Mouse (Mus musculus) 3134 (cell line): Measurements from ENCODE around the gene Phactr2.

Source experiments
- DNase-seq: peaks from one replicate; pipeline ENCODE4 v3.0.0-alpha.2; 2011; ENCODE audit warnings: low spot score; ENCODE audit not compliant: insufficient read length; ENCODE audit errors: extremely low read depth

Gene Phactr2

GRCm38 (mm10) chr10:13412202-13412923 is 61.8 kb downstream of the Phactr2 start:
- DNase-seq, result no peak

- DNase-seq, result no peak
Observed at GRCm38 (mm10) chr10:13411056-13411455, 63.2 kb downstream of the Phactr2 start.

GRCm38 (mm10) chr10:13401971-13402370 is 72.2 kb downstream of the Phactr2 start:
- no peak for DNase-seq

DNA sequence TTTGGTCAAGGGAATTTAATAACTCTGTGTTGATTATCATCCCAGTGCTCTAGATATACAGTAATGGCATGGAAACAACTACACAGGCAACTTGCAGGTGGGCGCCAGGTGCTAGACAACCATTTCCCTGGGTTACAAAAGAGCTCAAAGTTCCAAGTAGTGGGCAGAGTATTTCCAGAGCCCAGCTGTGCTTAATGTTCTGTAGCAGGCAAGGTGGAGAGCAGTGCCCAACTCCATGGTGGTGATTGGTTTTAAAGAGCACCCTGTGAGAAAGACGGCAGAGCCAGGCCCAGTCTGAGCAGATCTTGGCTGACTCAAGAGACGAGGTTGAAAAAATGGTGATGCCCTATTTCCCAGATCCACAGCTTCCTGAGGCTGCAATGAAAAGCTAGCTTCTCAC is 78.5 kb downstream of the Phactr2 start:
- no peak for DNase-seq

DNA sequence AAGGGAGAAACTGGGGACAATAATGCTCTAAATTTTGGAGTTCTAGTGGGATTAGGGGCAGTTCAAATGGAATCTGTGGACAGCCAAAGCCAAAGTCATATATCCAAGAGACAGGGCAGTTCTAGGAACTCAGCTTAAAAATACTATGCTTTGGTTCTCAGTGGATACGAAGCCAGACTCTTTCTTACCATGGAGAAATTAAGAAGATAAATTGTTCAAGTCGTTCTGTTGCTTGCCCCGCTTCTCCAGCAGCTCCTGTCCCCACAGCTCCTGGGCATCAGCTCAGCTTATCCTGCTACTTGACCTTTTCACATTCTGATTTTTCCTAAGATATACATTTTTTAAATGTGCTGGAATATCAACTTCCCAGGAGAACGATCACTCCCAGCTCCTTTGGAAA is 80.2 kb downstream of the Phactr2 start:
- DNase-seq, result no peak

- DNase-seq, result no peak
Observed at GRCm38 (mm10) chr10:13388116-13388922, 85.9 kb downstream of the Phactr2 start.

DNA sequence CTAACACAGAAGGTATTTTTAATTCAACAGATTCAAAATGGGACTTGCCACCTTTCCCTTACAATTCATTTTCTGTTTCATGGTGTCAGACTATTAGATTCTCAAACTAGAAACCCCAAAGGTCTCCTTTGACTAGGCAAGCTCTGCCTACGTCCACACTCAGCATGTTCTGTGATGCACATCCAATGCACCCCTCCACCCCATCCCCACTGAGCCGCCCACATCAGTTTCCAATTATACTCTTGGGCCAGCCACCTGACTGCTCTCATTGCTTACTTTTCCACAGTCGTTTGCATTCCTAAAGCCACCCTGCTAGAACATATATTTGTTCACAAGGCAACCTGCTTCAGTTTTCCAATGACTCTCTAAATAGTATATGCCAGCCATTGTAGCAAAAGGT is 89.3 kb downstream of the Phactr2 start:
- DNase-seq, result no peak

DNA sequence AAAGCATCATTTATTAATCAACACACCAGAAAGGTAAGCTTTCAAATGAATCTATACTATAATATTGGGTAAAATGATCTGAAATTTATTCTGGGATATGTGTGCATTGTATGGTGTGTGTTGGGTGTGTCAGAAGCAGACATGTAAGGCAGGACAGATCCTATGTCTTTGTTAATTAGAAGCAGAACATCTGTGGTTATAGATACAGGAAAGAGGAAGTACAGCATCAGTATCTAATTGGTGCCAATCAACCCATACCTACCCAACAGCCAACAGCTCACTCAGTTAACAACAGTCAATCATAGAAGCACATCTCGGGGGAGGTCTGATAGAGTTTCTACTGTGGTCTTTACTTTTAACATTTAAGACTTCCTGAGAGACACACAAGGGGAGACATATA is 96.3 kb downstream of the Phactr2 start:
- DNase-seq, result no peak

- no peak for DNase-seq
Observed at GRCm38 (mm10) chr10:13376428-13377260, 97.6 kb downstream of the Phactr2 start.

- DNase-seq, result no peak
Observed at GRCm38 (mm10) chr10:13375820-13376219, 98.4 kb downstream of the Phactr2 start.

GRCm38 (mm10) chr10:13369581-13370375 is 104.4 kb downstream of the Phactr2 start:
- no peak for DNase-seq

DNA sequence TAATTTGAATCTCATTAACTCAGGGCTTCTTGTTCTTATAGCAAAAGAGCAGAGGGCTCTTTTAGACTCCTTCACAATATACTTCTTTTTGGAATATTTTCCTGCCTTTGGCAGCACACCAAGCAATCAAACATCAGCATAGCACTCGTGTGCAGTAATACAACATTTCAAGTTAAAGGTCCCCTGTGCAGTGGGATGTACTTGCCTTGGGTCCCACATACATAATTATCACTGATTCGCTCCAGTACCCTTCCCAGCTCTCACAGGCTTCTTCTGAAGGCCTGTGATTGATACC is 110.0 kb downstream of the Phactr2 start:
- DNase-seq, result no peak

DNA sequence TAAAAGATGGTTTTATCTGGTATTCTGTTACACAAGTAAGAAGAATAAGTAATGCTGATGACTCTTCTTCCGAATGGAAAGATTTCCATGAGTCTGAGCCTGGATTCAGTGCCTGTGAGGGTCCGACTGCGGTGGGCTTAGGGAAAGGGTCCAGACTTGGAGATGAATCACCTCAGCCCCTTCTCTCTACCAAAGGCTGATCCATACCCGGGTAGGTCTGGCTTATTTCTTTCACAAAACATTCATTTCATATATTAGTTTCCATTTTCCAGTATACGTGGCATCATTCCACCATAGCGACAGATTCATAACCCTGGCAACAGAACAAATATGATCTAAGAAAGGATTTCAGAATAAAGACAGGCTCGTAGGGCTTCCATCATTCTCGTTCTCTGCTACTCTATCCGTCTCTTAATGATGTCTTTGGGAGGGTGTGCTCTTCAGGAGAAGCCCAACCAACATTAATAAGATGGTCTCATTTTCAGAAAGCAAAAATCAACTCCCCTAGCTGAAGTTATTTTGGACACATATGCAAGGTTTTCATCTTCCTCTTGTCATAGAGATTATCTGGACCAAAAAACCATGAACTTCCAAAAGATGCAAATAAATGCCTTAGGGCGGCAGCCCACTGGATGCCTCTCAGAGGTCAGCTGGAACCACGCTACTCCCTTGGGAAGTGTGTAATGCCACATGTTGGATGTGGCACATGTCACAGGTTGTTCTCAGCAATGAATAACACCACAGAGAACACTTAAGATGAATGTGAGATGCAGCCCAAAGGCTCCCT is 110.5 kb downstream of the Phactr2 start:
- no peak for DNase-seq

- no peak for DNase-seq
Observed at GRCm38 (mm10) chr10:13360913-13361312, 113.3 kb downstream of the Phactr2 start.

DNA sequence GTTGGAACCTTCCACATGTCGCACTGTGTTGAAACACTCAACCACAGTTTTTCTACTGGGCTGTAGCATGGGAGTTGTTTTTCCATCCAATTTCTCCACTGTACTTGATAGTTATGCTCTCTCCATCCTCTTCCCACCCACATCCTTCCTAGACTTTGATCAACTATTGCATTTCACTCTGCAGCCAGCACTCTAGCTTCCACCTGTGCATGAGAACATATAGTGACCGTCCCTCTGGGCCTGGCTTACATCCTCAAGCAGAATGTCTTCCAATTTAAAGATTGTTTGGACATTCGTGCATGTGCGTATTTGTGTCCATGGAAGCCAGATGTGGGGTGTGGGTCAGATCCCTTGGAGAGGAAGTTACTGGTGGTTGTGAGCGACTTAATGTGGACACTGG is 114.4 kb downstream of the Phactr2 start:
- no peak for DNase-seq

- DNase-seq, result no peak
Observed at GRCm38 (mm10) chr10:13358679-13359078, 115.5 kb downstream of the Phactr2 start.

GRCm38 (mm10) chr10:13346609-13347290 is 127.5 kb downstream of the Phactr2 start:
- no peak for DNase-seq

DNA sequence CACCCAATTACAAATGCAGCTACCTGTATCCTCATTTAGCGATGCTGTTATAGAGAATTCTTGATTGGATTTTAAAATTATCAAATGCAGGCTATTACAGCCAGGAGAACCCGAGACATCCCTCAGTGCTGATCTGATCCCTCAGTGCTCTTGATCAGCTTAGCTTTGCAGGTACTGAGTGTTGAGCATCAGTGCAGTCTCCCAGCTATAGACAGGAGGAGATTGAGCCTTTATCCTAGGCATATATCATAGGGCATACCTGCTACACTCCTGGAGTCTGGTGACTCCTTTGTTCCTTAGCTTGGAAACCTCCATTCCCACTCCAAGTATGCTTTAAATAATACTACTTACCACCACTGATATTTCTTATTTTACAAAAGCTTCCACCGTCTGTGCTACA is 133.6 kb downstream of the Phactr2 start:
- no peak for DNase-seq

DNA sequence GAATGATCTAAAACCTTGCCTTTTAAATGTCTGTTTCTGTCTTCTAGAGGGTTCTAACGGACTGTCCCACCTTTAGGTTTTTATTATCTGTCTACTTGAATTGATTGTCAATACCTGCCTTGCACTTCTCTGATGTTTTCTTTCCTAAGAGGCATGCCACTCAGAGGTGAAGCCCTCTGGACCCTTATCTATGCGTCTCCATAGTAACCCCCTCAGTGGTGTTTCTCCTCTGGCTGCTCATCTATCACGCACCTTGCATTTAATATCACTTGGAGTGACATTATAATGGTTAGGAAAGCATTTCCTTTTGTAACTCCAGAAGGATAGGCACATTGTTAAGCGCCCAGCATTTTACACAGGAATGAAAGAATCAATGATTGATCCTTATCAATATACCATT is 137.2 kb downstream of the Phactr2 start:
- DNase-seq, result no peak
